Mouse (Mus musculus) liver, postnatal 0 days (tissue): Measurements from ENCODE around the gene 2610042L04Rik.
"Not testable (repeated sequence)": the region's sequence is repeated elsewhere in the genome, so short reads cannot be mapped to it uniquely, and the experiment has no call there.

Source experiments
- CTCF ChIP-seq: sonication (generic); IDR thresholded peaks from 2 replicates; pipeline ENCODE4 v1.5.1; 2016; ENCODE audit warnings: antibody characterized with exemption, low read depth
- EP300 ChIP-seq: IDR thresholded peaks from 2 replicates; pipeline ENCODE4 v1.6.1; 2016; ENCODE audit warnings: antibody characterized with exemption, low read depth, mild to moderate bottlenecking

GRCm38 (mm10) chr14:4397226-4397625, 62.7 kb downstream of the 2610042L04Rik start, which contains the start of gene Gm3159:
- not testable (repeated sequence) for TF ChIP-seq CTCF, EP300
